Mouse (Mus musculus): ENCODE results near the gene Gm27027. TPM values are rescaled to one million over a fixed set of nuclear protein-coding genes. Genes with fewer than 3 reads are reported as not detected.
A peak's percentile ranks its signal among the peaks of the same experiment; 100 is the strongest.

Gm27027 gene
- polyA plus RNA-seq, 1 experiment from 2014 or later: not detected

DNA sequence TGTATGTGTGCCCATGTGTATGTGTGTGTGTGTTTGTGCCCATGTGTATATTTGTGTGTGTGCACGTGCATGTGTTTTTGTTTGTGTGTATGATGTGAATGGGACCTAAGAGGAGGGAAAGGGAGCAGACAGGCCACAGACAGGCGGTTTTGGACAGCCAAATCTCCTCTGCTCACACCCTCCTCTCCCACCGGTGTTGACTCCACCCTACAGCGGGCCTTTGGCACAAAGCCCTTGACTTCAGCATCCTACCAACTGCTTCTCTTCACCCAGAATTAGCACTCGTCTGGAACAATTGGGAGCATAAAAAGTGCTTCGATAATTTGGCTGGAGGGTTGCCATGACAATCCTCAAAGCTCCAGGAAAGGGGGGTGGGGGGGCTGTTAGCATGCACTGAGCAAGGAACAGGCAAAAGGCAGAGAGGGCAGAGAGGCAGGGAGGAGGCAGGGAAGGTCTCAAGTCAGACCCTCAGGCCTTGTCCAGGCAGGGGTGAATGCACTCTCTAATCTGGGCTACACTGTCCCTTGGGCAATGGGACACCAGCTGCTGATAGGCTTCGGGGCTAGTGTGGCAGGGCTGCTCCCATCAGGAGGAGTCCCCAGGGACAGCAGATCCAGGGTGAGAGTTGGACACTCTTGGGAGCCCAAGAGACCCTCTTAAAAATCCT, 31.5 kb downstream of the Gm27027 start:
- Histone ChIP-seq H3K27me3 (ENCODE audit: control insufficient read depth, insufficient read depth, low read length) (no peaks in the 10 kb centered on the region), H3K4me1 (replicated peaks; ENCODE audit: control insufficient read depth, insufficient read depth, low read length) (no peaks in the 10 kb centered on the region), H3K27ac (ENCODE audit: low read depth, low read length) (no peak overlapping the region), H3K9ac (ENCODE audit: low read depth, low read length) (no peak overlapping the region), H3K4me3 (ENCODE audit: low read depth, low read length) (no peak overlapping the region), H3K36me3 (ENCODE audit: control insufficient read depth, insufficient read depth, low read length) (no peaks in the 10 kb centered on the region), H3K9me3 (ENCODE audit: control insufficient read depth, low read length) (no peaks in the 10 kb centered on the region), H3K4me2 (replicated peaks; ENCODE audit: low read depth, low read length) (no peak overlapping the region)
- ATAC-seq (ENCODE audit: low FRiP score): peak; percentile 22
- no peak for DNase-seq (ENCODE audit: low spot score)
- WGBS: 62% methylated on average over 7 of the region's 7 CpGs

DNA sequence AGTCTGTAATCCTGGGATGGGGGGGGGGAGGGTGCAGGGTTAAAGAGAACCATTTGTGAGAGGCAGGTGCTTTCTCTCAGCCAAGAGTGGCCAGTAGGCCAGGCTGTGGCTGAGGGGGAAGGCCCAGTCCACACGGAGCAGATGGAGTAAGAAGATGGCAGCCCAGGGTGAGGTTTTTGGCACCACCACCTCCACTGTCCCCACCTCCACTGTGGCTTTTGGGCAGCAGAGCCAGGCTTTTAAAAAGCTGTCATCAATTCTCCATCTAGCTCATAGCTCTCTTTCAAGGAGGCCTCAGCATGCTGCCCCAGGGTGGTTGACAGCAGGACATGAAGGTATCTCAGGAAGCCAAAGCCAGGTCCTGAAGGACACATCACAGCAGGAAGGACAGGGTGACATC, 32.4 kb downstream of the Gm27027 start:
- Histone ChIP-seq H3K27ac (ENCODE audit: low read depth, low read length) (no peak overlapping the region), H3K9me3 (ENCODE audit: control insufficient read depth, low read length) (no peaks in the 10 kb centered on the region), H3K36me3 (ENCODE audit: control insufficient read depth, insufficient read depth, low read length) (no peaks in the 10 kb centered on the region), H3K4me1 (replicated peaks; ENCODE audit: control insufficient read depth, insufficient read depth, low read length) (no peaks in the 10 kb centered on the region), H3K4me2 (replicated peaks; ENCODE audit: low read depth, low read length) (no peak overlapping the region), H3K27me3 (ENCODE audit: control insufficient read depth, insufficient read depth, low read length) (no peaks in the 10 kb centered on the region), H3K4me3 (ENCODE audit: low read depth, low read length) (no peak overlapping the region), H3K9ac (ENCODE audit: low read depth, low read length) (no peak overlapping the region)
- DNase-seq (ENCODE audit: low spot score): no peak
- 93% methylated on average over 1 of the region's 1 CpGs for WGBS
- ATAC-seq (ENCODE audit: low FRiP score): no peak

GRCm38 (mm10) chr2:93961716-93962115, 34.4 kb downstream of the Gm27027 start:
- peaks cover 13% of the 10 kb centered on the region for H3K27me3 ChIP-seq (ENCODE audit: control insufficient read depth, insufficient read depth, low read length)
- ATAC-seq (ENCODE audit: low FRiP score) (no peak), DNase-seq (ENCODE audit: low spot score) (no peak)
- H3K9me3 ChIP-seq (ENCODE audit: control insufficient read depth, low read length): no peaks in the 10 kb centered on the region
- no peaks in the 10 kb centered on the region for H3K4me1 ChIP-seq (replicated peaks; ENCODE audit: control insufficient read depth, insufficient read depth, low read length)
- H3K4me2 ChIP-seq (replicated peaks; ENCODE audit: low read depth, low read length): no peak overlapping the region
- no peak overlapping the region for H3K9ac ChIP-seq (ENCODE audit: low read depth, low read length)
- H3K4me3 ChIP-seq (ENCODE audit: low read depth, low read length): no peak overlapping the region
- no peaks in the 10 kb centered on the region for H3K36me3 ChIP-seq (ENCODE audit: control insufficient read depth, insufficient read depth, low read length)
- no peak overlapping the region for H3K27ac ChIP-seq (ENCODE audit: low read depth, low read length)
- WGBS: 77% methylated on average over 8 of the region's 8 CpGs

GRCm38 (mm10) chr2:93959346-93959745, 36.8 kb downstream of the Gm27027 start:
- Histone ChIP-seq H3K27me3 (ENCODE audit: control insufficient read depth, insufficient read depth, low read length) (peaks cover 31% of the 10 kb centered on the region), H3K4me3 (ENCODE audit: low read depth, low read length) (no peak overlapping the region), H3K27ac (ENCODE audit: low read depth, low read length) (no peak overlapping the region), H3K36me3 (ENCODE audit: control insufficient read depth, insufficient read depth, low read length) (no peaks in the 10 kb centered on the region), H3K9ac (ENCODE audit: low read depth, low read length) (no peak overlapping the region), H3K4me1 (replicated peaks; ENCODE audit: control insufficient read depth, insufficient read depth, low read length) (peaks cover 3% of the 10 kb centered on the region; the same call in 1 of the 2 replicates), H3K9me3 (ENCODE audit: control insufficient read depth, low read length) (no peaks in the 10 kb centered on the region), H3K4me2 (replicated peaks; ENCODE audit: low read depth, low read length) (no peak overlapping the region)
- ATAC-seq (ENCODE audit: low FRiP score) (no peak), DNase-seq (ENCODE audit: low spot score) (no peak)
- WGBS: 80% methylated on average over 8 of the region's 8 CpGs

DNA sequence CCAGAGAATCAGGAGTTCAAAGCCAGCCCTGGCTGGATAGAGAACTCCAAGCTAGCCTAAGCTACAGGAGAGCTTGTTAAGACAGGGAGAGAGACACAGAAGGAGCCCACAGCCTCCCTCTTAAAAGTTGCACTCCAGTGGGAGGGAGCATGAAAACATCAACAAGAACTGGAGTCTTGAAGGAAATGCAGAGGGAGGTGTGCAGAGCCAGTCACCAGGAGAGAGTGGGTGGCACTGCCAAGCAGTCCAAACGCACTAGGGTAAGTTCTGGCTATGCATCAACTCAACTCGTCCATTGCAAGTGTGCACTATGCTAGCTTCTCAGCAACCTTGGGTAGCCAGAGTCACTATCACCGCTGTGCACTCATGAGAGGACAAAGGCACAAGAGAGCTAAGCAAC, 37.9 kb downstream of the Gm27027 start:
- H3K9ac ChIP-seq (ENCODE audit: low read depth, low read length): no peak overlapping the region
- H3K4me3 ChIP-seq (ENCODE audit: low read depth, low read length): no peak overlapping the region
- ATAC-seq (ENCODE audit: low FRiP score) (no peak), DNase-seq (ENCODE audit: low spot score) (no peak)
- H3K27ac ChIP-seq (ENCODE audit: low read depth, low read length): no peak overlapping the region
- 60% methylated on average over 3 of the region's 3 CpGs for WGBS
- peaks cover 3% of the 10 kb centered on the region; the same call in 1 of the 2 replicates for H3K4me1 ChIP-seq (replicated peaks; ENCODE audit: control insufficient read depth, insufficient read depth, low read length)
- H3K27me3 ChIP-seq (ENCODE audit: control insufficient read depth, insufficient read depth, low read length): peaks cover 36% of the 10 kb centered on the region
- H3K4me2 ChIP-seq (replicated peaks; ENCODE audit: low read depth, low read length): no peak overlapping the region
- no peaks in the 10 kb centered on the region for H3K9me3 ChIP-seq (ENCODE audit: control insufficient read depth, low read length)
- no peaks in the 10 kb centered on the region for H3K36me3 ChIP-seq (ENCODE audit: control insufficient read depth, insufficient read depth, low read length)

DNA sequence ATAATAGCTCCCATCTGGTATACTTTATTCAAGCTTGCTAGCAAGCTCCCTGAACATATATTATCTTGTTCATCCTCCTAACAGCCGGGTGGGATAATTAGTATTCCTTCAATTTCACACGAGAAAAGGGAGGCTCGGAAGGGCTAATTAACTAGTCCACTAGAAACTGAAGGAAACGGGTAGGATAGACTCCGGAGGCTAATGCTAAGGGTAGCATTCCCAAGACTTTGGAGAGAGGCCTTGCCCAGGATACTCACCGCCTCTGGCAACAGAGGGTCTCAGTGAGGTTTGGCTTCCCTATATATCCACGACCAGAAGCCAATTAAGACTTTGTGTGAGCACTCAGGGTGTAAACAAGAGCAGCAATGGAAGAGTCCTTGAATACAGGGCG, 38.4 kb downstream of the Gm27027 start:
- H3K9ac ChIP-seq (ENCODE audit: low read depth, low read length): no peak overlapping the region
- no peaks in the 10 kb centered on the region for H3K9me3 ChIP-seq (ENCODE audit: control insufficient read depth, low read length)
- no peak overlapping the region for H3K27ac ChIP-seq (ENCODE audit: low read depth, low read length)
- H3K4me3 ChIP-seq (ENCODE audit: low read depth, low read length): no peak overlapping the region
- no peak overlapping the region for H3K4me2 ChIP-seq (replicated peaks; ENCODE audit: low read depth, low read length)
- DNase-seq (ENCODE audit: low spot score) (no peak), ATAC-seq (ENCODE audit: low FRiP score) (no peak)
- 50% methylated on average over 8 of the region's 8 CpGs for WGBS
- no peaks in the 10 kb centered on the region for H3K36me3 ChIP-seq (ENCODE audit: control insufficient read depth, insufficient read depth, low read length)
- H3K27me3 ChIP-seq (ENCODE audit: control insufficient read depth, insufficient read depth, low read length): peaks cover 36% of the 10 kb centered on the region
- H3K4me1 ChIP-seq (replicated peaks; ENCODE audit: control insufficient read depth, insufficient read depth, low read length): peaks cover 3% of the 10 kb centered on the region; the same call in 1 of the 2 replicates

DNA sequence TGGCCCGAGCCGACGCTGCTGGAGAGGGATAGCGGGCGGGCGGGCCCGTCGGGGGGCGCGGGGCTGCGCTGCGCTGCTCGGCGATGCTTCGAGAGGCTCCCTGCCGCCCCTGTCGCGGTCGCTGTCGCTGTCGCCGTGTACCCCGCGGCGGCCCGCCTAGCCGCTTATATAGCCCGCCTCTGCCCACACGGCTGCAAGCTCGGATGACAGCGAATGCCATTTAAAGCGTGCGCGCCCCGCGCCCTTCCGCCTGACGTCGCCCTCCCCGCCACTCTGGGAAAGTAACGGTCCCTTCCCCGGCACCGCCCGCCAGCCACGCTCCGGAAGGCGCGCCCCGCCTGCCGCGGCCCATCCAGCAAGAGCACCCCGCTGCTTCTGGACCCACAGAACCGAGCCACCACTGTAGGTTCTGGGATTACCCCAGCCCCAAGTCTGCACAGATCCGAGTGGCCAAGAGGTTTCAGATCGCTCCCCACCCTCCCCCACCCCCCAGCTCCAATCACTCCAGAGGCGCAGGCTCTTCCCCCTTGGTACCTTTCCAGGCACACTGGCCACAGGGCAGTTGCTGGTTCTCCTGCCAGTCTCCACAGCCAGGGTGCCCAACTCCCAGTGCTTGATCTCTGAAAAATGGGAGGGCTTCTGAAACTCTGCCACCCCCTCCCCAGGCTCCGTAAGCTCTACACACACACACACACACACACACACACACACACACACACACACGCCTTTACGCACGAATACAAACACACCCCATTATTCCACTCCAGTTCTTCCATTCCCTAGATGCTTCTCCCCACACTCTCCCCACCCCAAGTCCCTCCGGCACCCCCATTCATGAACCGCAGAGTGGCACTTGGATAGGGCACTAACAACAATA, 39.0 kb downstream of the Gm27027 start, which contains the start of gene Gm13889:
TSS of gene Gm13889 (minus strand) at position 294 of the 877 bp plus-strand sequence.
- H3K36me3 ChIP-seq (ENCODE audit: control insufficient read depth, insufficient read depth, low read length): no peaks in the 10 kb centered on the region
- 5% methylated on average over 41 of the region's 62 CpGs for WGBS
- DNase-seq (ENCODE audit: low spot score) (peak; percentile 67), ATAC-seq (ENCODE audit: low FRiP score) (peak; percentile 63)
- H3K4me2 ChIP-seq (replicated peaks; ENCODE audit: low read depth, low read length): peak within 1 kb of the TSS; percentile 99
- H3K4me1 ChIP-seq (replicated peaks; ENCODE audit: control insufficient read depth, insufficient read depth, low read length): peaks cover 3% of the 10 kb centered on the region; the same call in 1 of the 2 replicates
- peak within 1 kb of the TSS; percentile 58 for H3K9ac ChIP-seq (ENCODE audit: low read depth, low read length)
- 0 out of 2 replicates have a peak within 1 kb of the TSS, but pooled peaks have one; percentile 17 for H3K27ac ChIP-seq (ENCODE audit: low read depth, low read length)
- peaks cover 36% of the 10 kb centered on the region for H3K27me3 ChIP-seq (ENCODE audit: control insufficient read depth, insufficient read depth, low read length)
- no peaks in the 10 kb centered on the region for H3K9me3 ChIP-seq (ENCODE audit: control insufficient read depth, low read length)
- H3K4me3 ChIP-seq (ENCODE audit: low read depth, low read length): peak within 1 kb of the TSS; percentile 58

- H3K27ac ChIP-seq (ENCODE audit: low read depth, low read length): 0 out of 2 replicates have a peak overlapping the region, but pooled peaks have one; percentile 17
- H3K27me3 ChIP-seq (ENCODE audit: control insufficient read depth, insufficient read depth, low read length): peaks cover 36% of the 10 kb centered on the region
Measured at GRCm38 (mm10) chr2:93956331-93956801, 39.8 kb downstream of the Gm27027 start.

More at GRCm38 (mm10) chr2:93956331-93956801, 39.8 kb downstream of the Gm27027 start:
- Histone ChIP-seq H3K4me1 (replicated peaks; ENCODE audit: control insufficient read depth, insufficient read depth, low read length) (peaks cover 3% of the 10 kb centered on the region; the same call in 1 of the 2 replicates), H3K4me3 (ENCODE audit: low read depth, low read length) (peak overlapping the region; percentile 58), H3K4me2 (replicated peaks; ENCODE audit: low read depth, low read length) (peak overlapping the region; percentile 99), H3K36me3 (ENCODE audit: control insufficient read depth, insufficient read depth, low read length) (no peaks in the 10 kb centered on the region), H3K9ac (ENCODE audit: low read depth, low read length) (peak overlapping the region; percentile 58), H3K9me3 (ENCODE audit: control insufficient read depth, low read length) (no peaks in the 10 kb centered on the region)
- ATAC-seq (ENCODE audit: low FRiP score) (peak; percentile 63), DNase-seq (ENCODE audit: low spot score) (peak; percentile 73)
- 0% methylated on average over 44 of the region's 44 CpGs for WGBS
